Mouse (Mus musculus): Measurements from ENCODE around the gene Wdr73.

Gene Wdr73

GRCm38 (mm10) chr7:80855316-80855715 is 45.8 kb downstream of the Wdr73 start:
- no peak for DNase-seq (ENCODE audit: low spot score in 2 of 2)

GRCm38 (mm10) chr7:80853218-80853617 is 47.9 kb downstream of the Wdr73 start:
- no peak for DNase-seq (ENCODE audit: low spot score in 2 of 2)

GRCm38 (mm10) chr7:80850520-80850919 is 50.5 kb downstream of the Wdr73 start:
- no peak for DNase-seq (ENCODE audit: low spot score in 2 of 2)

GRCm38 (mm10) chr7:80849710-80850109 is 51.4 kb downstream of the Wdr73 start:
- no peak for DNase-seq (ENCODE audit: low spot score in 2 of 2)

GRCm38 (mm10) chr7:80849267-80849666 is 51.8 kb downstream of the Wdr73 start:
- DNase-seq (ENCODE audit: low spot score in 2 of 2) = no peak

- no peak for DNase-seq (ENCODE audit: low spot score in 2 of 2)
Observed at GRCm38 (mm10) chr7:80846709-80847108, 54.4 kb downstream of the Wdr73 start.

- no peak for DNase-seq (ENCODE audit: low spot score in 2 of 2)
Observed at GRCm38 (mm10) chr7:80846280-80846678, 54.8 kb downstream of the Wdr73 start.

GRCm38 (mm10) chr7:80845621-80846279 is 55.3 kb downstream of the Wdr73 start:
- no peak for DNase-seq (ENCODE audit: low spot score in 2 of 2)

GRCm38 (mm10) chr7:80844691-80845090 is 56.4 kb downstream of the Wdr73 start:
- no peak for DNase-seq (ENCODE audit: low spot score in 2 of 2)

GRCm38 (mm10) chr7:80843910-80844640 is 57.0 kb downstream of the Wdr73 start:
- no peak for DNase-seq (ENCODE audit: low spot score in 2 of 2)

- no peak for DNase-seq (ENCODE audit: low spot score in 2 of 2)
Observed at GRCm38 (mm10) chr7:80843176-80843575, 57.9 kb downstream of the Wdr73 start.

- no peak for DNase-seq (ENCODE audit: low spot score in 2 of 2)
Observed at GRCm38 (mm10) chr7:80842132-80842531, 58.9 kb downstream of the Wdr73 start.

GRCm38 (mm10) chr7:80840937-80841336 is 60.1 kb downstream of the Wdr73 start:
- no peak for DNase-seq (ENCODE audit: low spot score in 2 of 2)

Data from right cerebral cortex, postnatal 36 days (tissue).